Mouse (Mus musculus): ENCODE measurements around the gene Metrn.

GRCm38 (mm10) chr17:25824362-25825142 lies 27.6 kb upstream of the Metrn start:
- TF ChIP-seq CHD2 (IDR thresholded peaks at IDR 0.05; ENCODE audit: low read depth, low read length) = no peak
- no peak for TF ChIP-seq ZNF384 (IDR thresholded peaks at IDR 0.05; ENCODE audit: low read depth, low read length)
- no peak for TF ChIP-seq HCFC1 (IDR thresholded peaks at IDR 0.05; ENCODE audit: borderline replicate concordance, insufficient read depth, low read length)

Measured in ES-E14 (cell line).